Mouse (Mus musculus): Measurements from ENCODE around the gene Vwa2. TPM values are rescaled to one million over a fixed set of nuclear protein-coding genes. Genes with fewer than 3 reads are reported as not detected.

Vwa2 gene
- total and polyA plus RNA-seq, 3 experiments = not detected

- no peak overlapping the region for H3K27ac ChIP-seq (ENCODE audit: insufficient read depth, low read depth)
- no peak for DNase-seq (ENCODE audit: extremely low read depth)
- no peaks in the 10 kb centered on the region for H3K79me2 ChIP-seq (replicated peaks; ENCODE audit: control insufficient read depth, extremely low read depth, insufficient read depth, poor library complexity, severe bottlenecking)
- dilution Hi-C loops (cut with MboI; ENCODE audit: extremely low pct_ligation_motif_present, extremely low pct_unique_long_range_greater_than_20kb, low sequenced_read_pairs) (no loop called here), in situ Hi-C loops (cut with MboI; ENCODE audit: low pct_ligation_motif_present, low pct_unique_long_range_greater_than_20kb, low sequenced_read_pairs) (no loop called here)
- no peak for TF ChIP-seq MXI1 (IDR thresholded peaks at IDR 0.05; ENCODE audit: low read depth, low read length)
- no peak for TF ChIP-seq MAX (IDR thresholded peaks at IDR 0.05; ENCODE audit: low read length)
- TF ChIP-seq KAT2A (IDR thresholded peaks at IDR 0.05; ENCODE audit: insufficient replicate concordance, low read length) = no peak
- no peak for TF ChIP-seq PAX5 (IDR thresholded peaks at IDR 0.05; ENCODE audit: low read length)
- TF ChIP-seq ZKSCAN1 (IDR thresholded peaks at IDR 0.05; ENCODE audit: borderline replicate concordance, low read depth, low read length) = no peak
- TF ChIP-seq BHLHE40 (IDR thresholded peaks at IDR 0.05; ENCODE audit: low read depth, low read length) = no peak
- TF ChIP-seq USF1 (IDR thresholded peaks at IDR 0.05; ENCODE audit: low read depth, low read length) = no peak
- no peak for TF ChIP-seq MYC (IDR thresholded peaks at IDR 0.05; ENCODE audit: low read depth, low read length)
- no peak for TF ChIP-seq ZC3H11A (IDR thresholded peaks at IDR 0.05; ENCODE audit: low read depth, low read length)
- H3K36me3 ChIP-seq (replicated peaks in 1 of 2; ENCODE audit: control insufficient read depth in 1 of 2, insufficient read depth in 1 of 2, low read length in 1 of 2) = no peaks in the 10 kb centered on the region
- no peak overlapping the region for H3K4me3 ChIP-seq (replicated peaks in 1 of 3; ENCODE audit: low read depth in 2 of 3, low read length in 2 of 3, poor library complexity in 1 of 3)
- H3K27me3 ChIP-seq (replicated peaks) = no peaks in the 10 kb centered on the region
- no peaks in the 10 kb centered on the region for H3K9me3 ChIP-seq (replicated peaks; ENCODE audit: low read length)
- no peak overlapping the region for H3K4me2 ChIP-seq (ENCODE audit: insufficient read depth, low read depth, poor library complexity, severe bottlenecking)
- H3K4me1 ChIP-seq (ENCODE audit: control insufficient read depth in 1 of 2, insufficient read depth in 2 of 2) = peaks cover 3 to 7% of the 10 kb centered on the region in 2 experiments; a peak in 2 of 4 replicates
- no peak overlapping the region for H3K9ac ChIP-seq (ENCODE audit: insufficient read depth, low read depth)
These were observed 17.6 kb upstream of the Vwa2 start for GRCm38 (mm10) chr19:56856455-56856854.

DNA sequence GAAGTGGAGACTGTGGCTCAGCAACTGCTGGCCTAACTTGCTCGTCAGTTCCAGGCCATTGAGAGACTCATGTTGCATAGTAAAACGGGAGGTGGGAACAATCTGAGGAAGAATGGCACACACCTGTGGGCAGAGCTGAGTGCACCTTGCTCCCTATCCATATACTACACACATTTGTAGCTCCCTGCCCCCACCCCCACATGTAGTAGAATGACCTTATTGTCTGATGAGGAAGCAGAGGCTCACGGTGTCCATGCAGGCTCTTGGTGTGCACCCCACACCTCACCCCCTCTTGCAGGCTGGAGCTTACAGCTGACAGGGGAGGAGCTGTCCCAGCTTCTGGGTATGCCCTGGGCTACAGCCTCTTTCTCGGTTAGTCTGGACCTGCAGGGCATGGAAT, 6.3 kb upstream of the Vwa2 start:
- Histone ChIP-seq H3K4me2 (ENCODE audit: insufficient read depth, low read depth, poor library complexity, severe bottlenecking) (no peak overlapping the region), H3K9me3 (replicated peaks; ENCODE audit: low read length) (no peaks in the 10 kb centered on the region), H3K4me1 (ENCODE audit: control insufficient read depth in 1 of 2, insufficient read depth in 2 of 2) (no peaks in the 10 kb centered on the region; a peak in 1 of 4 replicates), H3K4me3 (replicated peaks in 1 of 3; ENCODE audit: low read depth in 2 of 3, low read length in 2 of 3, poor library complexity in 1 of 3) (no peak overlapping the region), H3K36me3 (replicated peaks in 1 of 2; ENCODE audit: control insufficient read depth in 1 of 2, insufficient read depth in 1 of 2, low read length in 1 of 2) (no peaks in the 10 kb centered on the region), H3K27ac (ENCODE audit: insufficient read depth, low read depth) (no peak overlapping the region), H3K27me3 (replicated peaks) (peaks cover 5% of the 10 kb centered on the region), H3K9ac (ENCODE audit: insufficient read depth, low read depth) (no peak overlapping the region), H3K79me2 (replicated peaks; ENCODE audit: control insufficient read depth, extremely low read depth, insufficient read depth, poor library complexity, severe bottlenecking) (no peaks in the 10 kb centered on the region)
- no peak for DNase-seq (ENCODE audit: extremely low read depth)
- in situ Hi-C loops (cut with MboI; ENCODE audit: low pct_ligation_motif_present, low pct_unique_long_range_greater_than_20kb, low sequenced_read_pairs) (no loop called here), dilution Hi-C loops (cut with MboI; ENCODE audit: extremely low pct_ligation_motif_present, extremely low pct_unique_long_range_greater_than_20kb, low sequenced_read_pairs) (no loop called here)
- TF ChIP-seq ETS1 (conservative IDR thresholded peaks at IDR 0.05; ENCODE audit: low read depth, low read length) (no peak), CTCF (conservative IDR thresholded peaks at IDR 0.05 in 1 of 2, IDR thresholded peaks at IDR 0.05 in 1 of 2; ENCODE audit: low read depth in 2 of 2, low read length in 2 of 2) (no peak), ZC3H11A (IDR thresholded peaks at IDR 0.05; ENCODE audit: low read depth, low read length) (no peak), ZMIZ1 (IDR thresholded peaks at IDR 0.05; ENCODE audit: low read depth, low read length) (no peak), SMC3 (IDR thresholded peaks at IDR 0.05; ENCODE audit: low read depth, low read length) (no peak), MXI1 (IDR thresholded peaks at IDR 0.05; ENCODE audit: low read depth, low read length) (no peak)

Data from CH12.LX (cell line).